Mouse (Mus musculus): Measurements from ENCODE around the gene Lrrc4.

DNA sequence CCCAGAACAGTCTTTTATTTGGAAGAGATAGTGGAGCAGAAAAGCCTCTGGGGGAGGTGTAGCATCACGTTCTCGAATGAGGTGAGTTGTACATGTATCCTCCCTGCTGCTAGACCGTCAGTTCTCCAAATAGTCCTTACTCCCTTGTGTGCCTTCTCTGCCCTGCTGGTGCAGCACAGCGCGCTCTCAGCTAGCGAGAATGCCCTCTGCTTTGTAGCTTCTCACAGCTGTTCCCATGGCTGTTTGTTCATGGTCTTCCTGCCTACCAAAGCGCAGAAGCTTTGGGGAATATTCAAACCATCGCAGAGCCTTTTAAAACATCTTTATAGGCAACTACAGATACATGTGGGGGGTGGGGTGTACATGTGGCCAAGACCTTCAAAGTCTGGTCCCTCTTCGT is 17.3 kb upstream of the Lrrc4 start:
- no peak for TF ChIP-seq CTCF (IDR thresholded peaks at IDR 0.05; ENCODE audit: extremely low read depth, insufficient read length, insufficient replicate concordance, low read depth, low read length)
- no peak for TF ChIP-seq POLR2A (IDR thresholded peaks at IDR 0.05; ENCODE audit: low read depth, low read length)

Data from small intestine, adult 2 months (tissue).